Mouse (Mus musculus): ENCODE data around the gene Dctpp1.

Dctpp1 gene

DNA sequence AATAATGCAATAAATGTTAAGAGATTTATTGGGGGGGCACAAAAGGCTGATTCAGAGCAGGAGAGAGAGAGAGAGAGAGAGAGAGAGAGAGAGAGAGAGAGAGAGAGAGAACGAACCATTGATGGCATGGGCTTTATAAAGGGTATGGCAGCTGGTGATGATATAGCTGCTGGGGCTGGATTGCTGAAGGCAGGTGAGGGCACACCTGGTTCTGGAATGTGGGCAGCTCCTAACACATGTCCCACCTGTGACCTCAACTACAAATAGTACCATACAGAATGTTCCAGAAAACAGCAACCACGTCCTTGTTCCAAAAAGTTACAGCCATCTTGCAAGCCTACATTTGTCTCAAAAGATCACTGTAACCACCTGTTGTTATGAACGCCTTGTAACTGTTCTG is 29.1 kb downstream of the Dctpp1 start:
- DNase-seq (ENCODE audit: low read depth): no peak

DNA sequence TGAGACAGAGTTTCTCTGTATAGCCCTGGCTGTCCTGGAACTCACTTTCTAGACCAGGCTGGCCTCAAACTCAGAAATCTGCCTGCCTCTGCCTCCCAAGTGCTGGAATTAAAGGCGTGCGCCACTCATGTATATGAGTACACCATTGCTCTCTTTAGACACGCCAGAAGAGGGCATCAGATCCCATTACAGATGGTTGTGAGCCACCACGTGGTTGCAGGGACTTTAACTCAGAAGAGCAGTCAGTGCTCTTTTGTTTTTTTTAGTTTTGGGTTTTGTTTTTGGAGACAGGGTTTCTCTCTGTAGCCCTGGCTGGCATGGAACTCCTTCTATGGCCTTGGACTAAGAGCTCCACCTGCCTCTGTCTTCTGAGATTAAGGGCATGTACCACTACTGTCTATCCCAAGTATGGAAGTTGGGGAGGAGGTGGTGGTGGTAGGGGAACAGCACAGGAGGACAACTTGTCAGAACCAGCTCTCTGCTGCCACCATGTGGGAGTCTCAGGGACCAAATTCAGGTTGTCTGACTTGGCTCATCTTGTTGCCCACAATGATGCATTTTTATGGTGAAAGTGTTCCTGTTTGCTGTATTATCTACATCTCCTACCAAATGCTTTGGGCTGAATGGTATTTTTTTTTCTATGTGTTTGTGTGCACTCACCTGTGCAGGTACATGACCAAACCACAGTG is 31.8 kb downstream of the Dctpp1 start:
- DNase-seq (ENCODE audit: low read depth): peak; percentile 94

DNA sequence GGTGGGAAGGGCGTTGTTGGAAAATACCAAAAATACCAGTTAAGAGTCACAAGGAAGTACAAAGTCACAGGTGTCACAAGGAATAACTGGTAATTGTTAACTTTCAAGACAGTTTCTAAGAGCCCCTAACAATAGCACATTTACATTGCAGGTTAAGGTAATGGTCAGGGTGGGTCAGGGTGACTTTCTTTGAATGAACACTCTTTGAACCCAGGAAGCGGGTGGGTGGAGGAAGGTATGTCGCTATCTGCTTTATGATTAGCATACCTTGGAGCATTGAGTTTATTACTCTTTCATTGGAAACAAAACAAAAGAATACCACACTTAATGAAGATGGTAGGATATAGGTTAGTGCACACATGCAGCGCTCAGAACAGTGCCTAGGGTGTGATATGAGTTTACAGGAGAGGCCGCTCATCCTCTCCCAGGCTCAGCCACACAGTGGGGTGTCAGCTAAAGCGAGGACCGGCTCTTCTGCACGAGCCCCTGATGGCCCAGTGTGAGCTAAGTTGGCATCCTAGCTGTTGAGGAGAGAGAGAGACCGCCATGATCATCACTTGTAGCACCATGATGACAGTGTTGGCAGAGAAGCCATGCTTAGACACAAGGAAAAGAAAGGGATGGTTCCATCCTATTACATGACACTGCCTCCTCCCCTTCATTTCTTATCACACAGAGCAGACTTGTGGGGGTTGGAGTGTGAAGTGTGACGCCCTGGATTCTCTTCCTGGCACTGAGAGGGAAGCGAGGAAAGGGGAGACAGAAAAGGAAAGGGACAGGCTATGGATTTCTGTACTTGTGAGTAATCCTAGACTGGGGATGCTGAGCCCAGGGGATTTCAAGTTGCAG is 35.1 kb downstream of the Dctpp1 start:
- no peak for DNase-seq (ENCODE audit: low read depth)

DNA sequence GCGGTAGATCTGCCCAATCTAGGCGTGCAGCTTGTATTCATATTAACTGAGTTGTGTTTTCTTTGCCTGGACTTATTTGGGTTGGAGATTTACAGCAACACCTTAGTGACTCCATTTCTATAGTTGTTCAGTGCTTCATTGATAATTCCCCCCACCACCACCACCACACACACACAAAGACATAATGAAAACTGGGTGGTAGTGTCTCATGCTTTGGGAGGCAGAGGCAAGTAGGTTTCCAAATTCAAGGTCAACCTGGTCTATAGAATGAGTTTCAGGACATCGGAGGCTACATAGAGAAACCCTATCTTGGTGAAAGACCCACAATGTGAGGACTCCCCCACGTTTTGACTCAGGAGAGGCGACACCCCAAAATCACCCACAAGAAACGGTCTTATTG is 35.9 kb downstream of the Dctpp1 start:
- no peak for DNase-seq (ENCODE audit: low read depth)

DNA sequence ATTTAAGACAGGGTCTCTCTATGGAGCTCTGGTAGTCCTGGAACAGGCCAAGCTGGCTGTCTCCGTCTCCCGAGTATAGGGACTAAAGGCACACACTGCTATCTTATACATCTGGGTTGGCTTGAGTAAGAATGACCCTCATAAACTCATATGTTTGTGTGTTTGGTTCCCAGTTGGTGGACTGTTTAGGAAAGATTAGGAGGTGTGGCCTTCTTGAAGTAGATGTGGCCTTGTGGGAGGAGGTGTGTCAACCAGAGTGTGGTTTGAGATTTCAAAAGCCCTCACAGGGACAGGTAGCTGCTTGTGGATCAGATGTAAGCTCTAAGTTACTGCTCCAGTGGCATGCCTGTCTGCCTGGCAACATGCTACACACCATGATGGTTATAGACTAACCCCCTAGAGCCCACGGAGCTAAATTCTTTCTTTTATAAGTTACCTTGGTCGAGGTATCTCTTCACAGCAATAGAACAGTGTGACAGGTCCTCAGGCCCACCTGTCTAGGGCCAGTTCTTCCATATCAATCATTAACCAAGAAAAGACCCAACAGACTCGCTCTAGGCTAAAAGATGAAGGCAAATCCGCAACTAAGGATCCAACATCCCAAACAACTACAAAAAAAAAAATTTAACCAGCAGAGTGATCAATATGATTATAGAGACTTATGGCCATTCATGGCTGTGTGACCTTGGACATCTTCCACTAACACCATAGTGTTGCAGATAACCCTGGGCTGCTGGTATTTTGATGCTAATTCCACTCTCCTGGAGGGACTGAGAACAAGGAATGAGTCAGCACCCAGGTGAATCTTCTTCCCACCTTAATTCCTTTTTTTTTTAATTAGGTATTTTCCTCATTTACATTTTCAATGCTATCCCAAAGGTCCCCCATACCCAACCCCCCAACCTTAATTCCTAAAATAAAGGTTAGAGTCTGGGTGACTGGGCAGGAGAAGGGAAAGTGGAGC is 36.7 kb downstream of the Dctpp1 start:
- no peak for DNase-seq (ENCODE audit: low read depth)

DNA sequence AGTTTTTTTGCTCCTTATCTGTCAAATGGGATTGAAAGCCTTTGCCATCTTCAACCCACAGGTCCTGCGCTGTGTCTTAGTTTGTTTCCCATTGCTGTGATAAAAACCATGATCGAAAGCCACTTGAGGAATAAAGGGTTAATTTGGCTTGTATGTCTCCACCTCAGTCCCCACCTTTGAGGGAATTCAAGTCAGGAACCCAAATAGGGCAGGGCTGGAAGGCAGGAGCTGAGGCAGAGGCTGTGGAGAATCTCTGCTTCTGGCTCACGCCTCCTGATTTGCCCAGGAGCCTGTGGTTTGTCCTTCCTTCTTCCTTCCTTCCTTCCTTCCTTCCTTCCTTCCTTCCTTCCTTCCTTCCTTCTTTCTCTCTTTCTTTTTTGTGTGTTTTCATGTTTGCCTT is 37.4 kb downstream of the Dctpp1 start:
- no peak for DNase-seq (ENCODE audit: low read depth)

DNA sequence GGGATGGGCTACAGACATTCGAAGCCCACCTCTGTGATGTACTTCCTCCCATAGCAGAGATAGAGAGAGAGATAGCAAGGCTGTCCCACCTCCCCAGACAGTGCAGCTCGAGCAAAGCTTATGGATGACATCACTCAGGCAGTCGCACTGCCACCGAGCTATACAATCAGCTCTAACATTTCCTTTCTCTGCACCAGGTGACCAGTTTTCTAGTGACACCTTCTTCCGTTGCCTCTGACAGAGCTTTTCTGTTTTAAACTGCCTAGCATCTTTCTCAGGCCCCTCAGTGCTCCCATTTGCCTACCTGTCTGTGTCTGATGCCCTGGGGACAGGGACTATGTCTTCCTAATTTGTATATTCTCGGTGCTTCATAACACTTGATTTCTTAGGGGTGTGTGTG is 40.1 kb downstream of the Dctpp1 start:
- DNase-seq (ENCODE audit: low read depth): no peak

DNA sequence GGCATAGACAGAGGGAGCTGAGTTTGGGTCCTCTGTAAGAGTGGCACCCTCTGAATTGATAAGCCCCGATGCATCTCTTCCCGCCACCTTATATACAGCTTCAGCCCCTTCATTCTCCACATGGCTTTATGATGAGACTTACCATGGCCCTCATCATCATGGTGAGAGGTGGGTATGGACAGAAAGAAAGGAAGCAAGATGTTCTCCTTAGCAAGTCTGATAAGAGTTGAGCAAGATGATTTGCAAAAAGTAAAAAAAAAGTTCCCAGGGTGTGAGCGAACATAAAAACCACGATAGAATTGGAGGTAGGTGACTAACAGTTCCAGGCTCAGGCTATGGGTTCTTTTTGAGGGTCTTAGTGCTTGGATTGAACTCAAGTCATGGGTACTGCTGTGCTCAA is 41.8 kb downstream of the Dctpp1 start:
- DNase-seq (ENCODE audit: low read depth): peak; percentile 80

DNA sequence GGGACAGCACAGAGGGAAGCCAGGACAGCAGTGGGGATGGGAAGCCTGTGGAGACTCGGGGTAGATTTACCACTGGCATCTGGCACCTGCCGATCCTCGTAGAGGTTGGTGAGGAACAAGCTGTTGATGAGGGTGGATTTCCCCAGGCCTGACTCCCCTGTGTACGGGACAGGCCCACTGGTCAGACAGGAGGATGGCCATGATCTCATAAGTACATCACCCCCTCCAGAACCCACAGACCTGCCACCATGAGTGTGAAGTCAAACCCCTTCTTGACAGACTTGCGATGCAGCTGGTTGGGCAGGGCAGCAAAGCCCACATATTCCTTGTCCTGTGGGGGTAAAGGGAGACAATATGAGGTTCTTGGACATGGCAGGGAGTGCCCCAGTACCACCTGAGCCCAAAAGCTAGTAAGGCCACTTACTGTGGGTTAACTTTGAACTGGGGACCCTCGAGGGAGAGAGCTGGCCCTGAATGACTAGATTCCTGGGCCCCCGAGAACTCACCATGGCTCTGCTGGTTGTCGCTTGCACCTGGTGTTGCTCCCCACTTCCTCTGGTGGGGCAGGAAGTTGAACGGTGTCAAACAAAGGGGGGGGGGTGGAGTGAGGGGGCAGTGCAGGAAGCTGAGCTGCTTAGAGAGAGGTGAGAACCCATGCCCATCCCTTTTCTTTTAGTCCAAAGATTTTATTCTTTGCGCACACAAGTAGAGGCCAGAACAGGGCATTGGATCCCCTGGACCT is 42.4 kb downstream of the Dctpp1 start:
- peak; percentile 51 for DNase-seq (ENCODE audit: low read depth)

DNA sequence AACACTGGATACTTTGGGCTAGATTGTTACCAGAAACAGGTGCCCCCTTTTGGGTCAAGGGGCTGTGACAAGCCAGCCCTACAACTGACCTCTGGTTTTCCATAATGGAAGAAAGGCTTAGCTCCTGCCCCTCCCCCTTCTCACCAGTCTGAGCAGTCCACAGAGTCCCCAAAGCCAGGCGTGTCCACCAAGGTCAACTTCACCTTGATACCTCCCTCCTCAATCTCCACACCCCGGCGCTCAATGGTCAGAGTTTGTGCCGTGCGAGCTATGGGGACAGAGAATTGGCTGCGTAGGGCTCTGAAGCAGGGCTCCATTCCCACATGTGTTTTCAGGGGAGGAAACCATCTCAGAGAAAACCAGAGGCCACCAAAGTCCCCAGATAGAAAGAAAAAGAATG is 43.0 kb downstream of the Dctpp1 start:
- no peak for DNase-seq (ENCODE audit: low read depth)

DNA sequence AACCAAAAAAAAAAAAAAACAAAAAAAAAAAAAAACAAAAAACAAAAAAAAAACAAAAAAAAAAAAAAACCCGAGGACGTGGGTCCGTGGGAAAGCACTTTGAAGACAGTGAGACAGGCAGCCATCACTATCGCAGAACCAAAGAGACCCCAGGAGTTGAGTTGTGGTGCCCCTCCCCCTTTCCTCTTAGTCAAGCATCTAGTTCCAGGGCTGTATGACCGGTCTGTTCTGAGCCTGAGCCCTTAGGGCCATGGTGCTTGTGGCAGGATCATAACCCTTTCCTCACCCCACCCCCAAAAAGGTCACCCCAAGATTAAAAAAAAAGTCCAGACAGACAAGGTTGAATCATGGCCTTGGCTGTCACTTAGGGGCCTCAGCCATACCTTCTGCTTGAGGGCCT is 44.2 kb downstream of the Dctpp1 start:
- DNase-seq (ENCODE audit: low read depth): no peak

DNA sequence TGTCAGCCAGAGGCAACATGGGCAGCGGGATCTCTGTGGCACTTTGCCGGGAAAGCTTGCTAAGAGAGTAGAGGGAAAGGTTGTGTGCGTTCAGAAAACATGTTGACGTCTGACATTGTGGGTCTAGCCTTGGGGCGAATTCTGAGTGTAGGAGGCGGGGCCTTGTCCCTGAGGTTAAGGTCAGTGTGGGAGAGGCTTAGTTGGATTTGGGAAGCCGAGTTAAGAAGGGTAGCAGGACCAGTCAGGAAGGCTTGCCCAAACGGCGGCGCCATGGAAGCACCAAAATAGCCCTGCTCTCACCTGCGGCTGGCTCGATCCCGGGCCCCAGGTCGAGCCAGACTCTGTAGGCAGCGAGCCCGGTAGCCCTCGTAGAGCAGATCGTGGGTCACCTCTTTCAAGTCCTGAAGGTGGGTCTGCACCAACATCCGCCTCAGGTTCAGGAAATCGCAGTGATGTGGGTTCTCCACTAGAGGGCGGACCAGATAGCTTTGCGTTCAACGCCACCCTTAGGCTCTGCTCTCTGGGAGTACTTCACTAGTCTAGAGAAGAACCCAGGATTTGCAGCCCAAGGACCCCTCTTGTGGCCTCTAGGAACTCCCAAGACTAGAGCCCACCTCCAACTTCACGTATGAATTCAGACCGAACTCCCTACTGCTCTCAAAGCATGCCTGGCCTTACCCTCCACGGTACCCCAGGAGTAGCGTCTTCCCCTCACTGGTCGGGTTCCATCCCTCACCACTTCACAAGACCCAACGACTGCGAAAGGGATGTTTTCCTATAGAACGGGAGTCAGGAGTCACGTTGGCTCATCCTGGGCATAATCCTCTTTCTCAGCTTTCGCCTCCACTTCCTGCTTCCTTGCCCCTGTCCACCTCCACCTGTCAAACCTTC is 45.3 kb downstream of the Dctpp1 start:
- DNase-seq (ENCODE audit: low read depth): peak; percentile 79

DNA sequence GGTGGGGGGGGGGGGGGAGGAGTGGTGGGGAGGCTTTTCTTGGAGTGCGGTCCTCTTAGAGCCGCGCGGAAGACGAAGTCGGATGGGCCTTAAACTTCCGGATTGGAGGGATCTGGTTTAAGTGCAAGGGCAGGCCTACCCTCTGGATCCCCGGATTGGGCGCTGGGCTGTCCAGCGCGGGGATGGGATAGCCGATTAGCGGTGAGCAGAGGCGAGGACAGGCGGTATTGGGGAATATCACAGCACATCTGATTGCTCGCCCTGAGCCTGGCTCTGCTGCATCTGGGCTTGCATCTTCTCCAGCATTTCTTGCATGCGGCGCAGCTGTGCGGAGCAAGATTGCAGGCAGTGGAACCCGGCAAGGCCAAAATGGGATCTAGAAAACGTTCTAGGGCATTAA is 46.0 kb downstream of the Dctpp1 start:
- no peak for DNase-seq (ENCODE audit: low read depth)

DNA sequence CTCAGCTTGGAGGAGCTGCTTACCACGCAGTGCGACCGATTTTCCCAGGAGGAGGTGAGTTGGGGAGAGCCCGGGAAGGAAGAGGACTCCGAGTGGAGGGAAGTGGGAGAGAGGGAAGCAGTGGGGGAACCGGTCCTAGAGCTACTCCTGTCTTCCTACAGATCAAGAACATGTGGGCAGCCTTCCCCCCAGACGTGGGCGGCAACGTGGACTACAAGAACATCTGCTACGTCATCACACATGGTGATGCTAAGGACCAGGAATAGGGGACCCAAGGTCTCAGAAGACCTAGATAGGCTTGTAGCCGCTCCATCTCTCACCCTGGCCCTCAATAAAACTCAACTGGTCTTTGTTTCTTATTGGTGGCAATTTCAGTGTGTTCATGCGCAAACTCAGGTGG is 46.6 kb downstream of the Dctpp1 start:
- DNase-seq (ENCODE audit: low read depth): no peak

DNA sequence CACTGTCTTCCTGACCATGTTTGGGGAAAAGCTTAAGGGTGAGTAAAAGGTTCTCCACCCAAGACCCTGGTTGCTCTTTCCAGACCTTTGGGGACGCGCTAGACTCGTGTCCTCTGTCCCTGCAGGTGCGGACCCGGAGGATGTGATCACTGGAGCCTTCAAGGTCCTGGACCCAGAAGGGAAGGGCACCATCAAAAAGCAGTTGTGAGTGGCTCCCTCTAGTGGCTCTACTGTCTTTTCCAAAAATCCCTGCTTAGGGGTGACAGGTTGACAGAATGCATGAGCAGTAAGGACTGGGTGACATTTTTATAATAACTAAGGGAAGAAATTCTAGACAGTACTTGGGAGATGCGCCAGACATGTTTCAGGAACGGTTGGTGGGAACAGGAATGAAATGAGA is 47.0 kb downstream of the Dctpp1 start:
- peak; percentile 70 for DNase-seq (ENCODE audit: low read depth)

DNA sequence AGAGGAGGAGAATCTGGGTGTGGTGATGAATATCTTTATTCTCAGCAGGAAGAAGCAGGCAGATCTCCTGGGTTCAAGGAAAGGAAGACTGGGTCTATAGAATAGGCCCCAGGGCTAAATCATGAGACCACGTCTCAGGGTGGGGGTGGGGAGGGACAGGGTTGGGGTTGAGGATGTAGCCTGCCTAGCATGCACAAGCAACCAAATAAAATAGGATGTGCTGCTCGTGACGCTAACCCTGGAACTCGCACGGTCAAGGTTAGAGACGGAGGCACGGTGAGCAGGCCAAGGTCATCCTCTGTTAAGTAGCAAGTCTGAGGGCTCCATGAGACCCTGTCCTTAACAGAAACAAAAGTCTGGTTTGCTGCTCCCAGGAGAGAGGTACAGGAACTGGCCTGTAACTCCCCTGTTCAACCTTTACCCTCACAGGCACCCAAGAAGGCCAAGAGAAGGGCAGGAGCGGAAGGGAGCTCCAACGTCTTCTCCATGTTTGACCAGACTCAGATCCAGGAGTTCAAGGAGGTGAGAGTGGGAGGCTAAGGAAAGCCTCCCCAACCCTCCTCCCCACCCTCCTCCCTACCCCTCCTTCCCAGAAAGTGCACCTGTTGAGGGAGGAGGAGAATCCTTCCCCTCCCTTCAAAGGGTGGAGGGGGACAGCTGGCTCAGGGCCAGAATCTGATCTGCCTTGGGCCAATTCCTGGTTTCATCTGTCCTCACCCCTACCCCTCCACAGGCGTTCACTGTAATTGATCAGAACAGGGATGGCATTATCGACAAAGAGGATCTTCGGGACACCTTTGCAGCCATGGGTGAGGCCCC is 47.9 kb downstream of the Dctpp1 start:
- DNase-seq (ENCODE audit: low read depth): no peak

DNA sequence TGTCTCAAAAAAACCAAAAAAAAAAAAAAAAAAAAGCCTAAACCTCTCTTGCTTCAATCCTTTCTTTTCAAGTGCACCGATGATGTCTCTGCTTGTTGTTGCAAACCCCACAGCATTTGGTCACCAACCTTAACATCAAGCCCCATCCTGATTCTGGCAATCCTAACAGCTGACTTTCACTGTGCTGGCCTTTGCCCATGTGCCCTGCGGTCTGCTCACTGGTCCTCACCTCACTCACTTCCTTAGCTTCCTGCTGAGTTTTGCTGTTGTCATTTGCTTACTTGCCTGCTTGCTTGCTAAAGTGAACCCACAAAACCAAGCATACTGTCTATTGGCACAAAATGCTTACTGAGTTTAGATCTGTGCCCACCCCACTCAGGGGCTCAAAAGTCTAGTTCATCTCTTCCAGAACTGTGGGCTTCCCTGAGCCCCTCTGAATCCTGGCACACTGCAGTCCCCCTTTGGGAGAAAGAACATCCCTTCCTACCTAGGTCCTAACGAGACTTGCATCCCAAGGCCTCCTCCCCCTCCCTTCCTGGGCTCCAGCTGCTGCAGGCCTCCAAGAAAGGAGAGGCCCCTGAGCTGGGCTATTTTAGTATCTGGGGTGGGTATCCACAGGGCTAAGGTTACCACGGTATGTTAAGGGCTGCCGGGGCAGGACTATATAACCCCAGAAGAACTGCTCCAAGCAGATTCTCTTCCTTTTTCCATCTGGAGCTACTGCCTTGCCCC is 49.3 kb downstream of the Dctpp1 start:
- peak; percentile 85 for DNase-seq (ENCODE audit: low read depth)

DNA sequence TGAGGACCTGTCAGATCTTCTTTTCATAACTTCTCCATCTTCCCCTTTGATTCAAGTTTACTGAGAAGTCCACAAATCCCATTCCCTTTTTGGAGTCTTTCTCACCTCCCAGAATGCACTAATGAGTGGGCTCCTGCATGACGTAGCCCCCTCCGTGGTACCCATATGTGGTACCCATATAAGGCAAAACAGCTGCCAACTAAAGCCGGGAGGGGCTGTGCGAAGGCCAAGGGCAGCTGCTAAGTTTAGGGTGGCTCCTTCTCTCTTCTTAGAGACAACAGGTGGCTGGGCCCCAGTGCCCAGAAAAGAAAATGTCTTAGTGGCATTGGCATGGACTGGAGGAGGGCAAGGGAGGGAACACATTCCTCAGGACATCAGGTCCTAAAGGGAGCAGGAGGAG is 50.2 kb downstream of the Dctpp1 start:
- DNase-seq (ENCODE audit: low read depth): no peak

DNA sequence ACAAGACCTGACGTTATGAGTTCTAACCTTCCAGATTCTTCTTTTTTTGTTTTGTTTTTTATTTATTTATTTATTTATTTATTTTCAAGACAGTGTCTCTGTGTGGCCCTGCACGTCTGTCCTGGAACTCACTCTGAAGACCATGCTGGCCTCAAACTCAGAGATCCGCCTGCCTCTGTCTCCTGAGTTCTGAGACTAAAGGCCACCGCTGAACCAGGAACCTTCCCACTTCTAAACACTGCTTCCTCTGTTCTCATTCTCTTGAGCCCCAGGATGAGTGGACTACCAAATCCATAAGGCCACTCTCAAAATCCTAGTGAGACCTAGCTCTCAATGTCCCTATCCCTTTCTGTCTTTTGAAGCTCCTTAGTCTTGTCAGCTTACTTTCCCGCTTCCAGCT is 50.7 kb downstream of the Dctpp1 start:
- no peak for DNase-seq (ENCODE audit: low read depth)
